Mouse (Mus musculus): ENCODE measurements at regions not wholly inside any gene's neighbourhood (a gene's known extent, or its start where the extent isn't known, plus 50 kb on each side); places are given as distances from the start of the nearest gene placed in this dataset.

DNA sequence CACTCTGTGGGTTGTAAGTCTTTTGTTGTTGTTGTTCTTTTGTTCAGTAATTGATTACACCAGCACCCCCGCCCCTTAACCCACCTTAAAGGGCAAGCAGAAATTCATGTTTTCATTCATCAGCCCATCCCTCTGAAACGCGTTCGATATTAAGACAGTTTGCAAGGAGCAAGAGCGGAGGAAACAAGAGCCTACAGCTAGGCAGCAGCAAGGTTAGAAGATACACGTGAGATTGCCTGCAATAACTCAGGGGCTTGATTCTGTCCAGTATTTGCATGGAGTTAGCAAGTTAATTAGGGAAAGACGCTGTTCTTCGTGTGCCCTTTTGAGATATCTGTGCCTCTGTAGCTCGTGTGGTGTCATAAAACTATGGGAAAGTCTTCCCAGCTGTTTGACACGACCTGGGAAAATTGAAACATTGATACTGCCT lies 202.0 kb downstream of the Gm11146 start:
- DNase-seq, result no peak

GRCm38 (mm10) chr16:77394054-77394716 lies 207.7 kb downstream of the Gm11146 start:
- no peak for DNase-seq

- DNase-seq, result no peak
Observed at GRCm38 (mm10) chr16:77393470-77393869, 208.4 kb downstream of the Gm11146 start.

GRCm38 (mm10) chr16:77392205-77392604 lies 209.7 kb downstream of the Gm11146 start:
- DNase-seq, result no peak

- DNase-seq, result no peak
Observed at GRCm38 (mm10) chr16:77384021-77384729, 217.7 kb downstream of the Gm11146 start.

DNA sequence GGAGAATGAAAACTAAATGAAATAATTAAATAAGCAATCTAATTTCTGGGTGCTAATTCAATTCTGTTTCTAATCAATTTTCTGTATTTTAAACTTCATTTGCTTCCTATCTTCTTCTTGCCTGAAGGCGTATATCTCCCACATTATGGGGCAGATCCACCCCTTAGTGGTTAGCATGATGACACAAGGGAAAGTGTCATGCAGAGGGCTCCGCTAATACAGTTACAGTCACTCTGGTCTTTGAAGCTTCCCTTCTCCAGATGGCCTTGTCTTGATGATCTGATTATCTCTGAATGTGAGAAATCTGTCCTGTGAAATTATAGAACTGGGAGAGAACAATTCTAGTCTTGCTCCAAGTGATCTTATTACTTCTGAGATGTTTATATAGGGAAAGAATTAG lies 219.1 kb downstream of the Gm11146 start:
- DNase-seq, result no peak

GRCm38 (mm10) chr16:77372768-77373167 lies 229.1 kb downstream of the Gm11146 start:
- DNase-seq, result no peak

- DNase-seq, result no peak
Observed at GRCm38 (mm10) chr16:77369810-77370209, 232.1 kb downstream of the Gm11146 start.

DNA sequence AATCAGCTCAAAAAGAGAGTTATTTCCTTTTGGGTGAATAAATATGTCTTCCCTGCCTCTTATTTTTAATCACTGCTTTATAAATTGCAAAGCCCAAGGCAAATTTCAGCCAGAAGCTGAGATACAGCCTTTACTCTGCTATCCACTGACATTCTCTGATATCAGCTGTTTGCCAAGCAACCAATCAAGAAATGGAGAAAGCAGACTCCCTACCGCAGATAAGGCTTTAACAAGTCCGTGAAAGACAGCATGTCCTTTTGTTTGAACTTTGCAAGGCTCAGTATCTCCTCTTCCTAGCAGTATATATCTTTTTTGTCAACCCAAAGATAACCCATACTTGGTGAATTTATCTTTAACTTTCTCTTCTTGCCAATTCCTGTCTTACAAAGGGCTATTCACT lies 236.6 kb downstream of the Gm11146 start:
- DNase-seq, result no peak

GRCm38 (mm10) chr16:77364439-77364838 lies 237.5 kb downstream of the Gm11146 start:
- no peak for DNase-seq

- no peak for DNase-seq
Observed at GRCm38 (mm10) chr16:77359190-77359589, 242.7 kb downstream of the Gm11146 start.

DNA sequence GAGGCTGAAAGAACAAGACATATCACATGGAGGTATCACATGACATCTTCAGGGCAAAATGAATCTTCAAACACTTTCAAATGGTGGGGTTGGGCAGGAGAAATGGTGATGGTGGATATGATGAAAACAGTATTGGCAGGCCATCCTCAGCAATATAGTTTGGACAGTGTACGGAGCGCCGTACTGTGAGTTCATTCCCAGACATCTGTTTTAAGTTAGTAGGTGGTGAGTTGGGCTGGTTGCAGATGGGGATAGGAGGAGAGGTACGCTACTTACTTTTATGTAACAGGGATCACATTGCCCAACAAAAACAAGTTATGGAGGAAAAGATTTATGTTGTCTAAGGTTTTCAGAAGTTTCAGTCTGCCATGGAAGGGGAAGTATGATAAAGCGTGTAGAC lies 246.6 kb downstream of the Gm11146 start:
- DNase-seq, result no peak

DNA sequence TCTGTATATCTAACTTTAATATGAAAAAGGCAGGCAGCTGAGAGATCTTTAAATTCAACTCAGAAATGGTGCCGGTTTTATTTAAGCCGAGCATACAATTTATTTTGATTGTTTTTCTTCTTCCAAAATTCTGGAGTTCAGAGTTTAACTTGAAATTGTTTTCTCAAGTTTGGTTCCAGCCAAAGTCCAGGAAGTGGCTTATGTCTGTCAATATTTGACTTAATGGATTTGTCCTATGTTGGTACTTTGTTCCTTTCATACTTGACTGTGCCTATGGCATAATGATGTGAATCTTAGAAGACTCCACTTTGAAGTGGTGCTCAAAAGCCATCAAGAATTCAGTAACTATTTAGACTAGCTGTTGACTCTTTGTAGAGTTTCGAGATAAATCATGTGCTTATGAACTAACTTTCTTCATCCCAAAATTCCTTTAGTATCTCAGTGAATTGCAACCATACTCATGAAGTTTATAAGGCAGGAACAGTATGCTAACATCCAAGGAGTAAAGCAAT lies 247.6 kb downstream of the Gm11146 start:
- DNase-seq, result no peak

DNA sequence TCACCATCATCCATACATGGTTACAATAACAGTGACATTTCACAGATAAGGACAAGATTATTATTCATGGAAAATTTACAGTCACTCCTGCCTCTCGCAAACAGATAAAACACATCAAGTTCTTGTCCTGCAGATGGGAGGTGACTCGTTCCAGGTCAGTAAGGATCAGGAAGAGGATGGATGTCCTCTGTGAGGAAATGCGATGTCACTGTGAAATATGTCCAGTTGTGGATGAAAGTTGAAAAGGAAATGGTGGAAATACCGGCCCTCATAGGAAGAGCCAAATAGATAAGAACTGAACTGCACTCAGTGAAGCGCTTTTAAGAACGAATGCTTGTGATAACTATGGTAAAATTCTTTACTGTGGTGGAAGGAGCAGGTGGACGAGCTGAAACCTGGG lies 255.8 kb downstream of the Gm11146 start:
- DNase-seq, result no peak

- no peak for DNase-seq
Observed at GRCm38 (mm10) chr16:77332285-77332684, 269.6 kb downstream of the Gm11146 start.

GRCm38 (mm10) chr16:77330996-77331395 lies 270.9 kb downstream of the Gm11146 start:
- peak; percentile 28 for DNase-seq

DNA sequence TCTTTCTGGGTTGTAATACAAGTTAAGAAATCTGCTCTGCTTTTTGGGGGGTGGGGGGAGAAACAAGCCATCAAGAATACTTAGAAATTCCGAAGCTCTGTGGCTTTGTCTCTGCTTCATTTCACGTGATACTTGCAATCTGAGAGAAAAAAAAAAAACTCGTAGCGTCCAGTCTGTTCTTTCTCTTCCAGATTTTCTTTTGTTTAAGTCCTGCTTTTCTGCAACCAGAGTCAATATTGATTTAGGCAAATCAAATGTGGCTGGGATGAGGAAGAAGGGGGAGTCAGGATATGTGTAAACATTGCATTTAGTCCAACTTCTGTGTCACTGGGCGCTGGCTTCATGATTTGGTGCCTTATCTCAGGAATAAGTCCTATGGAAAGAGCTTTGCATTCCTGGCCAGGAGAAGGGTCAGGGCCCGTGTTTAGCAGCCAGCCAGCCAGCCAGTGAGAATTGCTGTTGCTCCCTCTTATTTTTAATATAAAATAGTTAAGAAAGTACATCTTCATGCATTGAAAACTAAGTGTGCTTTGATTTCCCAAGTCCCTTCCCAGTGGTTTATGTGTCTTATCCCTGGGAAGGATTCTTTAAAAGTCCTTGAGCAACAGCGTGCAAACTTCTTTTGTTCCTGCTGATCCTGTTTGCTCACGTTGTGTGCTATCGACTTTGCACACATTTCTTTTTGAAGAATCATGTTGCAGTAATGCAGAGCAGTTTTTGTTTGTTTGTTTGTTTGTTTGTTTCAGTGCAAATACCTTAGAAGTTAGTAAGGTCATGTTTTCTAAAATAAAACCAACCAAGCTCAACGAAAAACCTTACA lies 272.0 kb downstream of the Gm11146 start:
- DNase-seq, result peak; percentile 11

DNA sequence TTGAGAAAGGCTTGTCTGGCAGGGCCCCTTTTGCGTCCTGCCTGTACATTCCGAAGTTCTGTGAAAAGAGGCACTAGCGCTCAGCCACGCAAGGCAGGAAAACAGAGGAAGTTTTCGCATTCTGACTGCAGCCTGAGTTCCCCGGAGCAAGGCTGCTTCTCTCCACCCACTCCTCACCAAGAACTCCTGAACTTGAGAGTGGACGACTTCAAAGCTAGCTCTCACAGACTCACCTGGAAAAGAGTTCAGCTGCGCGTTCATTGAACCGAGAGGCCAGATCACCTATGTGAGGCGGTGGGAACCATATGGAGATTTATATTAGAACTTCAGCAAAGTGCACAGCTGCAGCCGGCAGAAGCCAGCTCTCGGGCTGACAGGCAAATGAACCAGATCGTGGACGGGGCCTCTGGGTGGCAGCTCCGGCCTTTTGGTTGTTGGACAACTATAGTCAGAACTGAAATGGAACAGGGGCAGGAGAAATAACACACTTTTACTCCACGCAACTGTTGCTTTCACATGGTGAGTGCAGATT lies 272.7 kb downstream of the Gm11146 start:
- DNase-seq, result peak; percentile 53

- no peak for DNase-seq
Observed at GRCm38 (mm10) chr16:77328628-77329159, 273.2 kb downstream of the Gm11146 start.

DNA sequence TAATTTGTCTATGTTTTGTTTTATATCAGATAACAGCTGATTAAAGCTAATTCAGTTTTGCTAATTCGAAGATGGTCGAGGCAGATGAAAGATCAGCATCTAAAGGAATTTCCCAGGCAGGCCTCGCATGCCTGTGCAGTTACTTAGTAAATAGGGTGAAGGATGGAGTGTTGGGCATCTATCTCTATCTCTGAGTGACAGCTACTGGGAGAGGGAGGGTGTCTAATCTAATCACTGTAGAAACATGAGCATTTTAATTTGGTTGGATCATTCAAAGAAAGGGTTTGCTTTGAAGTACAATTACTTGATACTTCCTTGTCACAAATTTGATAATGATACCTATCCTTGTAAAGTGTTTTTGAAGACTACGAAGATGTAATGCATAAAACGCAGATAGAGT lies 273.8 kb downstream of the Gm11146 start:
- DNase-seq, result no peak

GRCm38 (mm10) chr16:77322338-77322737 lies 279.6 kb downstream of the Gm11146 start:
- no peak for DNase-seq

GRCm38 (mm10) chr16:77318150-77318549 lies 283.7 kb downstream of the Gm11146 start:
- no peak for DNase-seq

Measured in adrenal gland, postnatal 25 days (tissue).